Mouse (Mus musculus): ENCODE data around the gene Golga4. TPM values are rescaled to one million over a fixed set of nuclear protein-coding genes. Genes with fewer than 3 reads are reported as not detected.

The Golga4 gene
- polyA plus RNA-seq, 1 experiment from 2014 or later, result 38.9 TPM

DNA sequence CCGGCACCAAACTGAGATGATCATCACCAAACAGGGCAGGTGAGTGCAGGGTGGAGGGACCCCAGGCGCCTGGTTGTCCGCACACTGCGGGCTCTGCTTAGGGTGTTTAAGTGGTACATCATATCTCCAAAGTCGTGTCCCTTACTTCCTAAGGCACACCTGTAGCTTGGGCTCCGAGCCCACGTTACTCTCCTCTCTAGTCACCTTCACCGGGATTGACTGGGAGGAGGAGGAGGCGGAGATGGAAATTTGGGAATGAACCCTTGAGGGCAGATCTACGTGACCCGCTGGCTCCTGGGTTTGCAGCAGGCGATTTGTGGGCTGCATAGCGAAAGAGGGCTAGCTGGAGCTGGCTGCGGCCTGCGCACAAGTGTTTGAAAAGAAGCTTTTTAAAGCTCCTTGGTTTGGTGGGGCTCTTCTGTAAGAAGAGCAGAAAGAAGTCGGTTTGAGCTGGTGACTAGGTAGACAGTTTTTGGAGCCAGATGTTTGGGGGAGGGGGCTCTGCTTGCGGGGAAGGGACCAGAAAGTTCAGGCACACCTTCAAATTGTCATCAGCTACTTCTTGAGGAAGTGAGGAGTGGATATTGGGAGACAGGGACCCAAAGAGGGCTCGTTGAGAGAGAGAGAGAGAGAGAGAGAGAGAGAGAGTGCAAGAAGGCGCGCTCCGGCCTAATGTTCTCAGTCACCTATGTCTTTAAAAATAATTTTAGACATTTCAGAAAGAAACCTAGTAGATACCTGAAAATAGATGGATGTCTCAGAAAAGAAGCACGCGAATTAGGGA is 26.4 kb upstream of the Golga4 start:
- Histone ChIP-seq H3K9me3 (replicated peaks; ENCODE audit: low read length) (no peaks in the 10 kb centered on the region), H3K4me3 (replicated peaks; ENCODE audit: low read depth, low read length) (peak overlapping the region; percentile 40; the same call in 1 of the 2 replicates), H3K4me1 (replicated peaks; ENCODE audit: insufficient read depth, low read length) (peaks cover 3% of the 10 kb centered on the region; the same call in 1 of the 2 replicates), H3K9ac (ENCODE audit: low read depth, low read length) (no peak overlapping the region), H3K27ac (no peak overlapping the region), H3K4me2 (ENCODE audit: low read length) (peak overlapping the region; percentile 75), H3K27me3 (ENCODE audit: insufficient read depth, low read length) (peaks cover 90% of the 10 kb centered on the region), H3K36me3 (ENCODE audit: insufficient read depth, low read length) (no peaks in the 10 kb centered on the region)
- no peak for ATAC-seq (replicated peaks; ENCODE audit: low FRiP score, low read depth)
- TF ChIP-seq CTCF (IDR thresholded peaks at IDR 0.05; ENCODE audit: low read depth), result no peak
- no peak for DNase-seq (ENCODE audit: low spot score)
- 7% methylated on average over 23 of the region's 23 CpGs for WGBS

DNA sequence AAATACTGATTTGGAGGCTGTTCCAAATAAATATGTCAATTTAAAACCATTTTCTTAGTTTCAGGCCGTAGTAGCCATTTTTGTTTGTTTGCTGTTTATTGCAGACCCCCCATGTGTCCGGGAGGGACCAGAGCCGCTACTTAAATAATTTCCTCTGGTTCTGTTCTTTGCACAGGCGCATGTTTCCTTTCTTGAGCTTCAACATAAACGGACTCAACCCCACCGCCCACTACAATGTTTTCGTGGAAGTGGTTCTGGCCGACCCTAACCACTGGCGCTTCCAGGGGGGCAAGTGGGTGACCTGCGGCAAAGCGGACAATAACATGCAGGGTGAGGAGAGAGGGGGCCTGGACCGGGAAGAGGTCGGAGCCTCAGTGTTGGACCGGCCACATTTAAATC is 25.8 kb upstream of the Golga4 start:
- H3K4me1 ChIP-seq (replicated peaks; ENCODE audit: insufficient read depth, low read length), result peaks cover 3% of the 10 kb centered on the region; the same call in 1 of the 2 replicates
- H3K27me3 ChIP-seq (ENCODE audit: insufficient read depth, low read length), result peaks cover 88% of the 10 kb centered on the region
- WGBS, result 6% methylated on average over 14 of the region's 14 CpGs
- DNase-seq (ENCODE audit: low spot score) (no peak), ATAC-seq (replicated peaks; ENCODE audit: low FRiP score, low read depth) (no peak)
- H3K27ac ChIP-seq, result no peak overlapping the region
- no peak overlapping the region for H3K4me3 ChIP-seq (replicated peaks; ENCODE audit: low read depth, low read length)
- TF ChIP-seq CTCF (IDR thresholded peaks at IDR 0.05; ENCODE audit: low read depth), result no peak
- H3K36me3 ChIP-seq (ENCODE audit: insufficient read depth, low read length), result no peaks in the 10 kb centered on the region
- H3K9ac ChIP-seq (ENCODE audit: low read depth, low read length), result no peak overlapping the region
- no peak overlapping the region for H3K4me2 ChIP-seq (ENCODE audit: low read length)
- H3K9me3 ChIP-seq (replicated peaks; ENCODE audit: low read length), result no peaks in the 10 kb centered on the region

DNA sequence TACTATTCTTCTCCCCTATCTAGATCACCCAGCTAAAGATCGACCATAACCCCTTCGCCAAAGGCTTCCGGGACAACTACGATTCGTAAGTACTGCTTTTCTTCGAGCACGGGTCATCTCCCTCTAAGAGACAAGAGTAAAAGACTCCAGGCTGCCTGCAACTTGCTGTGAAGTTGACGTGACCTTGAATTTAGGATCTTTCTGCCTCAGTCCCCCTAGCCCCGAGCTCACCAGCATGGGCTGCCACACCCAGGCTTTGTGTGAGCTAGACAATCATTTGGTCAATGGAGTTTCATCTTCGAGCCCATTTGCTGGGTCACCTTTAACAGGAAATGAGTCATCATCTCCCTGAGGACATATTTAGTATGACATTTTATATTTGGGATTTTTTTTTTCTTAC is 23.9 kb upstream of the Golga4 start:
- no peak for ATAC-seq (replicated peaks; ENCODE audit: low FRiP score, low read depth)
- Histone ChIP-seq H3K4me2 (ENCODE audit: low read length) (no peak overlapping the region), H3K27ac (no peak overlapping the region), H3K27me3 (ENCODE audit: insufficient read depth, low read length) (peaks cover 89% of the 10 kb centered on the region), H3K9ac (ENCODE audit: low read depth, low read length) (no peak overlapping the region), H3K4me3 (replicated peaks; ENCODE audit: low read depth, low read length) (no peak overlapping the region), H3K9me3 (replicated peaks; ENCODE audit: low read length) (no peaks in the 10 kb centered on the region), H3K36me3 (ENCODE audit: insufficient read depth, low read length) (no peaks in the 10 kb centered on the region), H3K4me1 (replicated peaks; ENCODE audit: insufficient read depth, low read length) (peaks cover 3% of the 10 kb centered on the region; the same call in 1 of the 2 replicates)
- no peak for TF ChIP-seq CTCF (IDR thresholded peaks at IDR 0.05; ENCODE audit: low read depth)
- 79% methylated on average over 10 of the region's 10 CpGs for WGBS
- no peak for DNase-seq (ENCODE audit: low spot score)

- no peak for DNase-seq (ENCODE audit: low spot score)
- H3K4me2 ChIP-seq (ENCODE audit: low read length), result no peak overlapping the region
Observed at GRCm38 (mm10) chr9:118486361-118487095, 19.5 kb upstream of the Golga4 start.

GRCm38 (mm10) chr9:118487096-118487395 is 19.0 kb upstream of the Golga4 start:
- no peak for DNase-seq (ENCODE audit: low spot score)
- Histone ChIP-seq H3K4me3 (replicated peaks; ENCODE audit: low read depth, low read length) (no peak overlapping the region), H3K9me3 (replicated peaks; ENCODE audit: low read length) (no peaks in the 10 kb centered on the region), H3K27me3 (ENCODE audit: insufficient read depth, low read length) (peaks cover 54% of the 10 kb centered on the region), H3K4me1 (replicated peaks; ENCODE audit: insufficient read depth, low read length) (peaks cover 10% of the 10 kb centered on the region), H3K27ac (no peak overlapping the region), H3K4me2 (ENCODE audit: low read length) (no peak overlapping the region), H3K9ac (ENCODE audit: low read depth, low read length) (no peak overlapping the region), H3K36me3 (ENCODE audit: insufficient read depth, low read length) (no peaks in the 10 kb centered on the region)
- ATAC-seq (replicated peaks; ENCODE audit: low FRiP score, low read depth), result no peak
- 3% methylated on average over 9 of the region's 9 CpGs for WGBS
- no peak for TF ChIP-seq CTCF (IDR thresholded peaks at IDR 0.05; ENCODE audit: low read depth)

More at GRCm38 (mm10) chr9:118486361-118487095, 19.5 kb upstream of the Golga4 start:
- Histone ChIP-seq H3K27me3 (ENCODE audit: insufficient read depth, low read length) (peaks cover 58% of the 10 kb centered on the region), H3K27ac (no peak overlapping the region), H3K9ac (ENCODE audit: low read depth, low read length) (no peak overlapping the region), H3K4me1 (replicated peaks; ENCODE audit: insufficient read depth, low read length) (peaks cover 10% of the 10 kb centered on the region), H3K4me3 (replicated peaks; ENCODE audit: low read depth, low read length) (no peak overlapping the region), H3K36me3 (ENCODE audit: insufficient read depth, low read length) (no peaks in the 10 kb centered on the region), H3K9me3 (replicated peaks; ENCODE audit: low read length) (no peaks in the 10 kb centered on the region)
- TF ChIP-seq CTCF (IDR thresholded peaks at IDR 0.05; ENCODE audit: low read depth), result no peak
- 2% methylated on average over 32 of the region's 32 CpGs for WGBS
- ATAC-seq (replicated peaks; ENCODE audit: low FRiP score, low read depth), result no peak

- peaks cover 10% of the 10 kb centered on the region for H3K4me1 ChIP-seq (replicated peaks; ENCODE audit: insufficient read depth, low read length)
- no peaks in the 10 kb centered on the region for H3K36me3 ChIP-seq (ENCODE audit: insufficient read depth, low read length)
- H3K4me2 ChIP-seq (ENCODE audit: low read length), result peak overlapping the region; percentile 54
- H3K9me3 ChIP-seq (replicated peaks; ENCODE audit: low read length), result no peaks in the 10 kb centered on the region
- H3K27me3 ChIP-seq (ENCODE audit: insufficient read depth, low read length), result peaks cover 49% of the 10 kb centered on the region
- ATAC-seq (replicated peaks; ENCODE audit: low FRiP score, low read depth), result no peak
- H3K27ac ChIP-seq, result no peak overlapping the region
- peak overlapping the region; percentile 32 for H3K4me3 ChIP-seq (replicated peaks; ENCODE audit: low read depth, low read length)
- no peak overlapping the region for H3K9ac ChIP-seq (ENCODE audit: low read depth, low read length)
- no peak for DNase-seq (ENCODE audit: low spot score)
- under 1% methylated on average over 22 of the region's 22 CpGs for WGBS
- no peak for TF ChIP-seq CTCF (IDR thresholded peaks at IDR 0.05; ENCODE audit: low read depth)
Observed at GRCm38 (mm10) chr9:118487636-118488035, 18.4 kb upstream of the Golga4 start.
